Mouse (Mus musculus): Measurements from ENCODE around the gene Gphn. TPM values are rescaled to one million over a fixed set of nuclear protein-coding genes. Genes with fewer than 3 reads are reported as not detected.

Gene Gphn
- polyA plus RNA-seq, 1 experiment = 10.3 TPM

DNA sequence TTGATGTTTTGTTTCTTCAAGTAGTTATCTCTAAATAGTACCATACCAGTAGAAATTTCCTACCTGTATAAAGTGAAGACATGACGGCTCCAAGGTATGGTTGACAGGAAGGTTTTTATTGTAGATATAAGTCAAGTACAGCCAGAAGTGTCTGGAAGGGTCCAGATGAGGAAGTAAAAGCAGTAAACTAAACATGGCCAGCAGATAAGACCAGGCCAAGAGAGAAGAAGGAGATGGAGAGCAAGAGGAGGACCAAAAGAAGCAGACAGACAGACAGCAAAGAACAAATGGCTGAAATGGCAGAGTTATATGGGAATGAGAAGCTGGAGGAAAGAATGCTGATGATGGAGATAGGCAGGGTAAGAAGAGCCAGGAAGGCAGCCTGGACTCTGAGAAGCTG, 419.1 kb downstream of the Gphn start:
- Histone ChIP-seq H3K79me2 (ENCODE audit: control insufficient read depth, insufficient read depth) (no peaks in the 10 kb centered on the region), H3K36me3 (ENCODE audit: control insufficient read depth, insufficient read depth) (no peaks in the 10 kb centered on the region), H3K4me2 (ENCODE audit: low read depth) (no peak overlapping the region), H3K27me3 (ENCODE audit: control insufficient read depth, insufficient read depth, insufficient read length) (no peaks in the 10 kb centered on the region), H3K4me3 (no peak overlapping the region), H3ac (ENCODE audit: control insufficient read depth, insufficient read length) (no peak overlapping the region)
- no peak for TF ChIP-seq MYOG (IDR thresholded peaks at IDR 0.05; ENCODE audit: control insufficient read depth in 1 of 3, insufficient read depth in 1 of 3, insufficient read length in 2 of 3, low read depth in 2 of 3)
- no peak for TF ChIP-seq POLR2A (IDR thresholded peaks at IDR 0.05; ENCODE audit: insufficient read length, low read depth)
- no peak for TF ChIP-seq MAX (IDR thresholded peaks at IDR 0.05; ENCODE audit: low read depth)
- no peak for TF ChIP-seq USF1 (IDR thresholded peaks at IDR 0.05; ENCODE audit: low read depth)
- TF ChIP-seq E2F4 (IDR thresholded peaks at IDR 0.05; ENCODE audit: insufficient read depth) = no peak
- TF ChIP-seq POLR2AphosphoS2 (IDR thresholded peaks at IDR 0.05; ENCODE audit: insufficient read length, low read depth) = no peak
- TF ChIP-seq TCF12 (IDR thresholded peaks at IDR 0.05; ENCODE audit: insufficient read depth, poor library complexity, severe bottlenecking) = no peak
- TF ChIP-seq MYOD1 (IDR thresholded peaks at IDR 0.05; ENCODE audit: control insufficient read depth in 1 of 3, insufficient read length in 2 of 3, low read depth in 2 of 3) = no peak
- TF ChIP-seq CEBPB (IDR thresholded peaks at IDR 0.05; ENCODE audit: insufficient read depth, poor library complexity, severe bottlenecking) = no peak
- no peak for TF ChIP-seq TCF3 (IDR thresholded peaks at IDR 0.05; ENCODE audit: insufficient read length, low read depth)
- TF ChIP-seq REST (IDR thresholded peaks at IDR 0.05; ENCODE audit: insufficient read depth, insufficient read length) = no peak
- no peak for TF ChIP-seq SRF (IDR thresholded peaks at IDR 0.05; ENCODE audit: control insufficient read depth, insufficient read length, low read depth)

DNA sequence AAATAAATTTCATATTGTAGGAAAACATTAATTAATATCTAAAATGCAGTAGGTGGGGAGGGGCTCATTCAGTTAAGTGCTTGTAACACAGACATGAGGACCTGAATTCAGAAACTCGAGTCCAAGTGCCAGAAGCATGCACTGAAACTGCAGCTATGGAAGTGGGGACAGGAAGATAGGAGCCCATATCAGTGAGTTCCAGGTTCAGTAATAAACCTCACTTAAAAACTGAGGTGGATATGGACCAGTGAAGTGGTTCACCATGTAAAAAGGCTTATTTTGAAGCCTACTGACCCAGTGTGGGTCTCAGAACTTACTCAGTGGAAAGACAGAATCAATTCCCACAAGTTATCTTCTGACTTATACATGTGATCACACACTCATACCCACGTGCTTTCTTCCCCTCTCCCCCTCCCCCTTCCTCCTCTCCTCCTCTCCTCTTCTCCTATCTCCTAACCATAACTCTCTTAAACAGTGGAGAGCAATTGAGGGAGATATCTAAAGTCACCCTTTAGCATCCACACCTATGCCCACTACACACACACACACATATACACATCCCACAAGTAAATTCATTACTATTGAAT, 433.6 kb downstream of the Gphn start:
- TF ChIP-seq MAX (IDR thresholded peaks at IDR 0.05; ENCODE audit: low read depth) = no peak
- no peak for TF ChIP-seq TCF3 (IDR thresholded peaks at IDR 0.05; ENCODE audit: insufficient read length, low read depth)
- no peak for TF ChIP-seq USF1 (IDR thresholded peaks at IDR 0.05; ENCODE audit: low read depth)
- no peak for TF ChIP-seq POLR2A (IDR thresholded peaks at IDR 0.05; ENCODE audit: insufficient read length, low read depth)
- no peak for TF ChIP-seq SRF (IDR thresholded peaks at IDR 0.05; ENCODE audit: control insufficient read depth, insufficient read length, low read depth)
- TF ChIP-seq MYOG (IDR thresholded peaks at IDR 0.05; ENCODE audit: control insufficient read depth in 1 of 3, insufficient read depth in 1 of 3, insufficient read length in 2 of 3, low read depth in 2 of 3) = no peak
- no peak for TF ChIP-seq TCF12 (IDR thresholded peaks at IDR 0.05; ENCODE audit: insufficient read depth, poor library complexity, severe bottlenecking)
- no peak for TF ChIP-seq E2F4 (IDR thresholded peaks at IDR 0.05; ENCODE audit: insufficient read depth)
- no peak for TF ChIP-seq REST (IDR thresholded peaks at IDR 0.05; ENCODE audit: insufficient read depth, insufficient read length)
- TF ChIP-seq CEBPB (IDR thresholded peaks at IDR 0.05; ENCODE audit: insufficient read depth, poor library complexity, severe bottlenecking) = no peak
- no peak for TF ChIP-seq MYOD1 (IDR thresholded peaks at IDR 0.05; ENCODE audit: control insufficient read depth in 1 of 3, insufficient read length in 2 of 3, low read depth in 2 of 3)
- TF ChIP-seq POLR2AphosphoS2 (IDR thresholded peaks at IDR 0.05; ENCODE audit: insufficient read length, low read depth) = no peak
- H3K27me3 ChIP-seq (ENCODE audit: control insufficient read depth, insufficient read depth, insufficient read length) = no peaks in the 10 kb centered on the region
- no peaks in the 10 kb centered on the region for H3K36me3 ChIP-seq (ENCODE audit: control insufficient read depth, insufficient read depth)
- H3K4me2 ChIP-seq (ENCODE audit: low read depth) = no peak overlapping the region
- no peaks in the 10 kb centered on the region for H3K79me2 ChIP-seq (ENCODE audit: control insufficient read depth, insufficient read depth)
- H3ac ChIP-seq (ENCODE audit: control insufficient read depth, insufficient read length) = no peak overlapping the region
- no peak overlapping the region for H3K4me3 ChIP-seq

DNA sequence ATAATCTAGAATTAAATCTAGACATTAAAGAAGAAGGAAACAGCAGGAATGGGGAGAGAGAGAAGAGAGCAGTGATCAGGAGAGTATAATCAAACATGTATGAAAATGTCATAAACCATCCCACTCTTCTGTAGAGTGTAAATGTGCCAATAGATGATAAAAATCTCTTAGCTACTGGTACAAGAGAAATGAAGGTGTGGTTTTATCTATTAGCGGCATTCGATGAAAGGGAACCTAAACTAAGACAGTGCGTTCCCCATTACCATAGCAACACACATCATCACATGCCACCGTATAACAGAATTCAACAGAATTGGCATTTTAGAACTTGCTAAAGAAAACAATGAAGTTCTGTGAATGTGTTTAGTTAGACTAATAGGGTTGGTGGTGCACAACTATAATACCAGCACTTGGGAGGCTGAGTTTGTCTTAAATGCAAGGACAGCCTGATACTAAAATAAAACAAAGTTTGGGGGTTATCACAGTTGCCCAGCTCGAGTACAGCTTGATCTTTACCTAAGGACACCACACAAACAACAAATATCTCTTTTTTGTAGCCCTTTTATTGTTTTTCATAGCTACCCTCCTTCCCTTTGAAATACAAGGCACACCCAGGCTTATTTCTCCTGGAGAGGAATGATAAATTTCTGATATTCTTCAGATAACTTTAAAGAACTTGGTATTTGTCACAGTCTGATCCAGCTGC, 452.1 kb downstream of the Gphn start:
- no peak overlapping the region for H3ac ChIP-seq (ENCODE audit: control insufficient read depth, insufficient read length)
- no peak overlapping the region for H3K4me3 ChIP-seq
- TF ChIP-seq MYOD1 (IDR thresholded peaks at IDR 0.05; ENCODE audit: control insufficient read depth in 1 of 3, insufficient read length in 2 of 3, low read depth in 2 of 3) (no peak), REST (IDR thresholded peaks at IDR 0.05; ENCODE audit: insufficient read depth, insufficient read length) (no peak), CEBPB (IDR thresholded peaks at IDR 0.05; ENCODE audit: insufficient read depth, poor library complexity, severe bottlenecking) (no peak), TCF3 (IDR thresholded peaks at IDR 0.05; ENCODE audit: insufficient read length, low read depth) (no peak), MAX (IDR thresholded peaks at IDR 0.05; ENCODE audit: low read depth) (no peak), MYOG (IDR thresholded peaks at IDR 0.05; ENCODE audit: control insufficient read depth in 1 of 3, insufficient read depth in 1 of 3, insufficient read length in 2 of 3, low read depth in 2 of 3) (no peak), USF1 (IDR thresholded peaks at IDR 0.05; ENCODE audit: low read depth) (no peak), SRF (IDR thresholded peaks at IDR 0.05; ENCODE audit: control insufficient read depth, insufficient read length, low read depth) (no peak), POLR2A (IDR thresholded peaks at IDR 0.05; ENCODE audit: insufficient read length, low read depth) (no peak), E2F4 (IDR thresholded peaks at IDR 0.05; ENCODE audit: insufficient read depth) (no peak)
- no peaks in the 10 kb centered on the region for H3K27me3 ChIP-seq (ENCODE audit: control insufficient read depth, insufficient read depth, insufficient read length)
- no peak overlapping the region for H3K4me2 ChIP-seq (ENCODE audit: low read depth)
- H3K79me2 ChIP-seq (ENCODE audit: control insufficient read depth, insufficient read depth) = no peaks in the 10 kb centered on the region
- no peaks in the 10 kb centered on the region for H3K36me3 ChIP-seq (ENCODE audit: control insufficient read depth, insufficient read depth)

DNA sequence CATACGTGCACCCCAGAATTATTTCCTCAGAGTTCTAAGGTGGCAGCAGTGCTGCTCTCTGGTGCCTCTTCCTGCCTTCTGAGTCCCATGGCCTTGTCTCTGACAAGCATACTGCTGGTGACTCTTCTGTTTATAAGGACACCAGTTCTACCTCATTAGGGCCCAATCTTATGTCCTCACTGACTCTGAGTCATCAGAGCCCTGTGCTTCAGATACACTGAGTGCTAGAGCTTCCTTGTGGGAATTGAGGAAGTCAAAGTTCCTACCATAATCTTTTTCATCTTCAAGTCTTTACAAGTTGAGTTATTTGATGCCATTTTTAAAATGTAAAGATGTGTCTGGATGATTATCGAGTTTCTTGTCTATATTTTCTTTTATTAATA, 452.6 kb downstream of the Gphn start:
- H3K79me2 ChIP-seq (ENCODE audit: control insufficient read depth, insufficient read depth) = no peaks in the 10 kb centered on the region
- no peak overlapping the region for H3K4me2 ChIP-seq (ENCODE audit: low read depth)
- H3K27me3 ChIP-seq (ENCODE audit: control insufficient read depth, insufficient read depth, insufficient read length) = no peaks in the 10 kb centered on the region
- no peaks in the 10 kb centered on the region for H3K36me3 ChIP-seq (ENCODE audit: control insufficient read depth, insufficient read depth)
- TF ChIP-seq POLR2AphosphoS2 (IDR thresholded peaks at IDR 0.05; ENCODE audit: insufficient read length, low read depth) (no peak), MAX (IDR thresholded peaks at IDR 0.05; ENCODE audit: low read depth) (no peak), TCF3 (IDR thresholded peaks at IDR 0.05; ENCODE audit: insufficient read length, low read depth) (no peak)
- no peak overlapping the region for H3K4me3 ChIP-seq
- H3ac ChIP-seq (ENCODE audit: control insufficient read depth, insufficient read length) = no peak overlapping the region
